Mouse (Mus musculus) midbrain, postnatal 0 days (tissue): ENCODE data around the gene Nol11. TPM values are rescaled to one million over a fixed set of nuclear protein-coding genes. Genes with fewer than 3 reads are reported as not detected.

ENCODE experiments used
- ATAC-seq: fragments of 200-750 bp; cut with Nextera tagmentation; 2 replicates; pipeline ENCODE4 v1.8.0; 2017; ENCODE audit warnings: moderate number of reproducible peaks, mild to moderate bottlenecking, moderate TSS enrichment, moderate library complexity; ENCODE audit not compliant: low FRiP score
- DNase-seq: peaks from one replicate; pipeline ENCODE4 v3.0.0-alpha.2; 2015; ENCODE audit warnings: low spot score
- H3K27ac ChIP-seq: fragments of 300-500 bp; sonication (generic); 2 replicates; pipeline ENCODE4 v1.5.1; 2014; ENCODE audit warnings: low read depth, mild to moderate bottlenecking, low read length, mixed read lengths
- H3K27me3 ChIP-seq: fragments of 300-500 bp; sonication (generic); 2 replicates; pipeline ENCODE4 v1.6.1; 2014; ENCODE audit warnings: low read length, control low read depth, mixed read lengths; ENCODE audit not compliant: insufficient read depth
- H3K36me3 ChIP-seq: fragments of 300-500 bp; sonication (generic); 2 replicates; pipeline ENCODE4 v1.6.1; 2014; ENCODE audit warnings: low read length, control low read depth, mixed read lengths; ENCODE audit not compliant: insufficient read depth
- H3K4me1 ChIP-seq: fragments of 300-500 bp; sonication (generic); 2 replicates; pipeline ENCODE4 v1.6.1; 2014; ENCODE audit warnings: mild to moderate bottlenecking, control low read depth, antibody characterized with exemption, low read length, mixed read lengths; ENCODE audit not compliant: insufficient read depth
- H3K4me2 ChIP-seq: fragments of 300-500 bp; sonication (generic); 2 replicates; pipeline ENCODE4 v1.6.1; 2014; ENCODE audit warnings: low read depth, mild to moderate bottlenecking, low read length, mixed read lengths; ENCODE audit not compliant: poor library complexity, severe bottlenecking
- H3K4me3 ChIP-seq: fragments of 300-500 bp; sonication (generic); 2 replicates; pipeline ENCODE4 v1.5.1; 2014; ENCODE audit warnings: low read depth, mild to moderate bottlenecking, low read length, moderate library complexity
- H3K9ac ChIP-seq: fragments of 300-500 bp; sonication (generic); replicated peaks from 2 replicates; pipeline ENCODE4 v1.6.1; 2014; ENCODE audit warnings: mild to moderate bottlenecking, low read length, moderate library complexity, mixed read lengths; ENCODE audit not compliant: poor library complexity, severe bottlenecking
- H3K9me3 ChIP-seq: fragments of 300-500 bp; sonication (generic); 2 replicates; pipeline ENCODE4 v1.6.1; 2016; ENCODE audit warnings: low read length, control low read depth
- CTCF ChIP-seq: IDR thresholded peaks from 2 replicates; pipeline ENCODE4 v1.5.1; 2016; ENCODE audit warnings: antibody characterized with exemption, mild to moderate bottlenecking
- WGBS: fragments of 180-500 bp; shearing (Covaris S2); extraction: QIAGEN DNeasy Blood & Tissue Kit; methylation state at CpG from one replicate; pipeline ENCODE4 v1.1.7; 2014; 5-methylcytosine and 5-hydroxymethylcytosine counted together
- polyA plus RNA-seq: library from polyadenylated mRNA; unstranded; fragments of >200 nt; fragmentation: Nextera tagmentation; extraction: Ambion mirVana; gene quantifications from 2 replicates; pipeline ENCODE4 v1.2.1, GENCODE M21; 2015
- total RNA-seq: library from RNA; depleted of rRNA; stranded (reverse); fragments of >200 nt; gene quantifications from 2 replicates; pipeline ENCODE4 v1.2.3, GENCODE M21; 2014; rRNA removed

Nol11 gene
- total and polyA plus RNA-seq, 2 experiments from 2014 or later, result 35.6 to 36.9 TPM

- Histone ChIP-seq H3K4me2 (no peak overlapping the region), H3K9ac (no peak overlapping the region), H3K27me3 (no peaks in the 10 kb centered on the region), H3K4me1 (no peaks in the 10 kb centered on the region), H3K27ac (no peak overlapping the region), H3K4me3 (no peak overlapping the region), H3K36me3 (no peaks in the 10 kb centered on the region), H3K9me3 (no peaks in the 10 kb centered on the region)
- 76% methylated on average over 12 of the region's 12 CpGs for WGBS
- no peak for DNase-seq
- TF ChIP-seq CTCF, result no peak
- no peak for ATAC-seq
These were observed 71.4 kb downstream of the Nol11 start for GRCm38 (mm10) chr11:107117789-107118188.

Other genes starting within 250 kb of the Nol11 start
- gene Kpna2, start 189.8 kb downstream of the Nol11 start, total RNA-seq, result 73.1 and 82.8 TPM in 2 replicates
- gene Kpna2, start 189.8 kb downstream of the Nol11 start, polyA plus RNA-seq, result 92.7 TPM in 2 replicates
- 11.0 and 15.6 TPM in 2 replicates for gene 1810010H24Rik, start 163.7 kb downstream of the Nol11 start, total RNA-seq
- gene 1810010H24Rik, start 163.7 kb downstream of the Nol11 start, polyA plus RNA-seq, result 10.9 and 11.5 TPM in 2 replicates
- 41.5 and 56.4 TPM in 2 replicates for gene Bptf, start 57.3 kb downstream of the Nol11 start, total RNA-seq
- 14.8 and 20.4 TPM in 2 replicates for gene Bptf, start 57.3 kb downstream of the Nol11 start, polyA plus RNA-seq